Mouse (Mus musculus): ENCODE results near the gene Hmgcll1. TPM values are rescaled to one million over a fixed set of nuclear protein-coding genes. Genes with fewer than 3 reads are reported as not detected.
"Not testable (repeated sequence)": the region's sequence is repeated elsewhere in the genome, so short reads cannot be mapped to it uniquely, and the experiment has no call there.

Gene Hmgcll1
- polyA plus RNA-seq, 1 experiment from 2014 or later = 2.4 TPM

GRCm38 (mm10) chr9:76061492-76061891 lies 46.8 kb downstream of the Hmgcll1 start:
- no peaks in the 10 kb centered on the region for H3K9me3 ChIP-seq (replicated peaks)
- H3K27me3 ChIP-seq = no peaks in the 10 kb centered on the region
- no peaks in the 10 kb centered on the region for H3K36me3 ChIP-seq
- no peak overlapping the region for H3K4me2 ChIP-seq (replicated peaks)
- no peak for ATAC-seq (ENCODE audit: insufficient number of reproducible peaks, low FRiP score, low TSS enrichment, low read depth)
- 66% methylated on average over 4 of the region's 4 CpGs for WGBS
- H3K9ac ChIP-seq = no peak overlapping the region
- H3K4me1 ChIP-seq = no peaks in the 10 kb centered on the region
- no peak overlapping the region for H3K27ac ChIP-seq (replicated peaks)
- H3K4me3 ChIP-seq (replicated peaks) = no peak overlapping the region

- no peak overlapping the region for H3K4me2 ChIP-seq (replicated peaks)
- H3K9ac ChIP-seq = no peak overlapping the region
- no peaks in the 10 kb centered on the region for H3K9me3 ChIP-seq (replicated peaks)
- no peak overlapping the region for H3K4me3 ChIP-seq (replicated peaks)
- H3K4me1 ChIP-seq = no peaks in the 10 kb centered on the region
- no peak for ATAC-seq (ENCODE audit: insufficient number of reproducible peaks, low FRiP score, low TSS enrichment, low read depth)
- WGBS = 61% methylated on average over 2 of the region's 2 CpGs
- no peaks in the 10 kb centered on the region for H3K36me3 ChIP-seq
- H3K27ac ChIP-seq (replicated peaks) = no peak overlapping the region
- H3K27me3 ChIP-seq = no peaks in the 10 kb centered on the region
Measured at GRCm38 (mm10) chr9:76064164-76064563, 49.5 kb downstream of the Hmgcll1 start.

GRCm38 (mm10) chr9:76091561-76091960 lies 76.9 kb downstream of the Hmgcll1 start:
- Histone ChIP-seq H3K4me1 (no peaks in the 10 kb centered on the region), H3K9ac (no peak overlapping the region), H3K27ac (replicated peaks) (no peak overlapping the region), H3K9me3 (replicated peaks) (no peaks in the 10 kb centered on the region), H3K27me3 (no peaks in the 10 kb centered on the region), H3K36me3 (no peaks in the 10 kb centered on the region), H3K4me2 (replicated peaks) (no peak overlapping the region), H3K4me3 (replicated peaks) (no peak overlapping the region)
- 54% methylated on average over 2 of the region's 2 CpGs for WGBS
- no peak for ATAC-seq (ENCODE audit: insufficient number of reproducible peaks, low FRiP score, low TSS enrichment, low read depth)

DNA sequence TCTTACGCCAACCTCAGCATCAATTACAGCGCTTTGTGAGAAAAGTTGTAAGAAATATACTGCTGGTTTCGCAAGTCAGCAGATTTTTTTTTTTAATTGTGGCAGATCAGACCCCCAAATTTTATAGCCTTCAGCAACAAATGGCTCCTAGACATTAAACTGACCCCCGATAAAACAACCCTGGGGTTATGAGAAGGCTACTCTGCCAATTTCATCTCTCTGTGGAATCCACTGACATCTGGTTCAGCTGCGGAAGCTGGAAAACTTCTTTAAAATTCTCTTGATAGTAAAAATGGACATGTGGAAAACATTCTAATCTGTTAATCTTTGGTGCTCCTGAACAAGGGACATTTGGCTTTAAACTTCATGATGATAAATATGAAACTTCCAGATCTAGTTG lies 82.6 kb downstream of the Hmgcll1 start:
- no peak overlapping the region for H3K27ac ChIP-seq (replicated peaks)
- no peaks in the 10 kb centered on the region for H3K27me3 ChIP-seq
- H3K4me1 ChIP-seq = no peaks in the 10 kb centered on the region
- H3K9me3 ChIP-seq (replicated peaks) = no peaks in the 10 kb centered on the region
- WGBS = 72% methylated on average over 5 of the region's 5 CpGs
- no peak overlapping the region for H3K9ac ChIP-seq
- H3K4me3 ChIP-seq (replicated peaks) = no peak overlapping the region
- H3K4me2 ChIP-seq (replicated peaks) = no peak overlapping the region
- ATAC-seq (ENCODE audit: insufficient number of reproducible peaks, low FRiP score, low TSS enrichment, low read depth) = no peak
- H3K36me3 ChIP-seq = no peaks in the 10 kb centered on the region

DNA sequence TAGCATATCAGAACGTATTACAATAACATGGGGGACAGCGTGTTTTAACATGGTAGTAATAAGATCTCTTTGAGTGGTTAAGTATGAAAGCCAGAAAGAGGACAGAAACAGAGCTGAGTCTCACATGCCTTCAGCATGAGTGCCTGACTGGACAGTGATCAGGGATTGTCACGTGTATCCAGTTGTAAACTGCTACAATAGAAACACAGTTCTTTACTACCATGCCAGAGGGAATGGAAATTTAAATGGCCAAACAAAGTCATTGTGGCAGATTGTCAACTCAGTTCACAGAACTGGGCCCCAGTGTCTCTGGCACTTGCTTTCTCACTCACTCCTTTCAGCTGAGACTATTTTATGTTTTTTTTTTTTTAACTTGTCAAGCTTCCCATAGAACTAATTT lies 85.3 kb downstream of the Hmgcll1 start:
- ATAC-seq (ENCODE audit: insufficient number of reproducible peaks, low FRiP score, low TSS enrichment, low read depth) = no peak
- H3K4me2 ChIP-seq (replicated peaks) = no peak overlapping the region
- H3K36me3 ChIP-seq = no peaks in the 10 kb centered on the region
- H3K4me3 ChIP-seq (replicated peaks) = no peak overlapping the region
- 60% methylated on average over 3 of the region's 3 CpGs for WGBS
- H3K27ac ChIP-seq (replicated peaks) = no peak overlapping the region
- no peaks in the 10 kb centered on the region for H3K9me3 ChIP-seq (replicated peaks)
- no peaks in the 10 kb centered on the region for H3K4me1 ChIP-seq
- H3K27me3 ChIP-seq = no peaks in the 10 kb centered on the region
- no peak overlapping the region for H3K9ac ChIP-seq

GRCm38 (mm10) chr9:76104416-76104815 lies 89.8 kb downstream of the Hmgcll1 start:
- not testable (repeated sequence) for H3K4me2 ChIP-seq (replicated peaks); H3K9me3 ChIP-seq (replicated peaks); H3K4me1 ChIP-seq; H3K36me3 ChIP-seq; H3K9ac ChIP-seq; H3K27me3 ChIP-seq; H3K4me3 ChIP-seq (replicated peaks); ATAC-seq (ENCODE audit: insufficient number of reproducible peaks, low FRiP score, low TSS enrichment, low read depth); H3K27ac ChIP-seq (replicated peaks)
- 73% methylated on average over 1 of the region's 1 CpGs for WGBS

- no peak overlapping the region for H3K4me2 ChIP-seq (replicated peaks)
- no peak for ATAC-seq (ENCODE audit: insufficient number of reproducible peaks, low FRiP score, low TSS enrichment, low read depth)
- no peaks in the 10 kb centered on the region for H3K27me3 ChIP-seq
- H3K9me3 ChIP-seq (replicated peaks) = no peaks in the 10 kb centered on the region
- no peak overlapping the region for H3K9ac ChIP-seq
- no peak overlapping the region for H3K4me3 ChIP-seq (replicated peaks)
- 80% methylated on average over 5 of the region's 5 CpGs for WGBS
- H3K27ac ChIP-seq (replicated peaks) = no peak overlapping the region
- no peaks in the 10 kb centered on the region for H3K36me3 ChIP-seq
- no peaks in the 10 kb centered on the region for H3K4me1 ChIP-seq
Measured at GRCm38 (mm10) chr9:76104846-76105245, 90.2 kb downstream of the Hmgcll1 start.

DNA sequence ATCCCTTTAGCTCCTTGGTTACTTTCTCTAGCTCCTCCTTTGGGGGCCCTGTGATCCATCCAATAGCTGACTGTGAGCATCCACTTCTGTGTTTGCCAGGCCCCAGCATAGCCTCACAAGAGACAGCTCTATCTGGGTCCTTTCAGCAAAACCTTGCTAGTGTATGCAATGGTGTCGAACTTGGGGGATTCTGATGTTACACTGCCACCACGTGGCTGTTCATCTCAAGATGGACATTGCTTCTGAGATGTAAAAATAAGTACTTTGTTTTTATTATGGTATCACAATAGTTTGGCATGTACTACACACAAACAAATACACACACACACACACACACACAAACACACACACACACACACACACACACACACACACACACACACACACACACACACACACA lies 108.2 kb downstream of the Hmgcll1 start:
- H3K27me3 ChIP-seq; H3K4me2 ChIP-seq (replicated peaks); H3K27ac ChIP-seq (replicated peaks); H3K9me3 ChIP-seq (replicated peaks); H3K4me1 ChIP-seq; H3K4me3 ChIP-seq (replicated peaks); H3K36me3 ChIP-seq; ATAC-seq (ENCODE audit: insufficient number of reproducible peaks, low FRiP score, low TSS enrichment, low read depth); H3K9ac ChIP-seq: not testable (repeated sequence)
- 2% methylated on average over 2 of the region's 2 CpGs for WGBS

DNA sequence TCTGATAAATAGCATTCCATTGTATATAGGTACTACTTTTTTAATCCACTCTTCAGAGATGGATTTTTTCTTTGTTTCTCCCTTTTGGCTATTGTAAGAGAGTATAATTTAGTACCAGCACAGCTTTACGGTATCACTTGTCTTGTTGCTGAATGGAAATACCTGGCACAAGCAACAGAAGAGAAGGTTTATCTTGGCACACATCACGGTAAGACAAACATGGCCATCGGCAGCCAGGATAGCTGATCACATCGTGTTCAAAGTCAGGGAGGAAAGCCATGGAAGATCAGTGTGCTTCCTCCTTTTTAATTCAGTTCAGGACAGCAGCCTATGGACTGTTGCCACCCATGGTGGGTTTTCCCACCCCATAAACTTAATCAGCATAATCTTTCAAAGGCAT lies 109.6 kb downstream of the Hmgcll1 start:
- Histone ChIP-seq H3K9me3 (replicated peaks) (no peaks in the 10 kb centered on the region), H3K4me1 (no peaks in the 10 kb centered on the region), H3K27ac (replicated peaks) (no peak overlapping the region), H3K4me2 (replicated peaks) (no peak overlapping the region), H3K27me3 (no peaks in the 10 kb centered on the region), H3K9ac (no peak overlapping the region), H3K4me3 (replicated peaks) (no peak overlapping the region), H3K36me3 (no peaks in the 10 kb centered on the region)
- 69% methylated on average over 4 of the region's 4 CpGs for WGBS
- no peak for ATAC-seq (ENCODE audit: insufficient number of reproducible peaks, low FRiP score, low TSS enrichment, low read depth)

GRCm38 (mm10) chr9:76129353-76129752 lies 114.7 kb downstream of the Hmgcll1 start:
- Histone ChIP-seq H3K4me1 (no peaks in the 10 kb centered on the region), H3K4me2 (replicated peaks) (no peak overlapping the region), H3K36me3 (no peaks in the 10 kb centered on the region), H3K27ac (replicated peaks) (no peak overlapping the region), H3K27me3 (no peaks in the 10 kb centered on the region), H3K9me3 (replicated peaks) (no peaks in the 10 kb centered on the region), H3K9ac (no peak overlapping the region), H3K4me3 (replicated peaks) (no peak overlapping the region)
- 67% methylated on average over 1 of the region's 1 CpGs for WGBS
- no peak for ATAC-seq (ENCODE audit: insufficient number of reproducible peaks, low FRiP score, low TSS enrichment, low read depth)

DNA sequence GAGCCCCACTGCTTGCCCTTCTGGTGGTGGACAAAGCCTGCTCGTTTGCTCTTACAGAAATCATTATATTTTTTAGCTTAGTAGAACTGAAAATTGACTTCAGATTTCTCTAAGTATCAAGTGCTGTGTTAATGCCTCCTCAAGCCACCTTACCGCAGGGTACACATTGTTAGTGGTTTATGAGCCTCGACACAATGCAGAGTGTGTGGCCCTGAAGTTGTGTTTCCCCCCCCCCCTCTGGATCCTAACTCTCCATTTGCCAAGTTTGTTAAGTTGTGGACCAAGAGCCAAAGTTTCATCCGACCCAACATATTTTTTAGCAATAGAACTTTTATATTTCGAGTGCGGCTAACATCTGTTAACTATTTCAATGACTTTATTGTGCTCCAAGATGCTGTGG lies 119.4 kb downstream of the Hmgcll1 start:
- Histone ChIP-seq H3K4me3 (replicated peaks) (no peak overlapping the region), H3K4me1 (0 out of 2 replicates have a peak, but pooled peaks cover 5% of the 10 kb centered on the region), H3K4me2 (replicated peaks) (no peak overlapping the region), H3K9ac (no peak overlapping the region), H3K27me3 (no peaks in the 10 kb centered on the region), H3K27ac (replicated peaks) (0 out of 2 replicates have a peak overlapping the region, but pooled peaks have one; percentile 28), H3K36me3 (no peaks in the 10 kb centered on the region), H3K9me3 (replicated peaks) (no peaks in the 10 kb centered on the region)
- peak; percentile 15; the same call in 1 of the 2 replicates for ATAC-seq (ENCODE audit: insufficient number of reproducible peaks, low FRiP score, low TSS enrichment, low read depth)
- 53% methylated on average over 6 of the region's 6 CpGs for WGBS

GRCm38 (mm10) chr9:76138378-76139109 lies 123.9 kb downstream of the Hmgcll1 start:
- H3K36me3 ChIP-seq = no peaks in the 10 kb centered on the region

More at GRCm38 (mm10) chr9:76138378-76139109, 123.9 kb downstream of the Hmgcll1 start:
- H3K4me3 ChIP-seq (replicated peaks) = no peak overlapping the region
- H3K9me3 ChIP-seq (replicated peaks) = no peaks in the 10 kb centered on the region
- H3K27me3 ChIP-seq = no peaks in the 10 kb centered on the region
- 0 out of 2 replicates have a peak overlapping the region, but pooled peaks have one; percentile 11 for H3K27ac ChIP-seq (replicated peaks)
- WGBS = 73% methylated on average over 3 of the region's 3 CpGs
- peak; percentile 72 for ATAC-seq (ENCODE audit: insufficient number of reproducible peaks, low FRiP score, low TSS enrichment, low read depth)
- H3K4me1 ChIP-seq = 0 out of 2 replicates have a peak, but pooled peaks cover 5% of the 10 kb centered on the region
- no peak overlapping the region for H3K9ac ChIP-seq
- H3K4me2 ChIP-seq (replicated peaks) = no peak overlapping the region

Data from embryonic facial prominence, embryonic 15.5 days (tissue).